Comparison of ENCODE assay signal across 7 mouse cellular contexts in genomic region chr13:89739696-89740242, GRCm38 (mm10). TPM values are rescaled to one million over a fixed set of nuclear protein-coding genes. Genes with fewer than 3 reads are reported as not detected.
DNase-seq lines count a peak whose midpoint lies in the region; ATAC-seq lines count a peak whose summit lies in the region.

No protein-coding gene starts in this region.

- H3K36me3 ChIP-seq in lung, embryonic 15.5 days, result no peaks in the 10 kb centered on the region
- peaks cover 16% of the 10 kb centered on the region for H3K36me3 ChIP-seq in embryonic facial prominence, embryonic 10.5 days (replicated peaks)
- no peaks in the 10 kb centered on the region for H3K36me3 ChIP-seq in hindbrain, embryonic 15.5 days
- no peaks in the 10 kb centered on the region for H3K36me3 ChIP-seq in midbrain, embryonic 12.5 days

- H3K4me1 ChIP-seq in lung, embryonic 15.5 days, result peaks cover 23% of the 10 kb centered on the region
- peaks cover 36% of the 10 kb centered on the region for H3K4me1 ChIP-seq in embryonic facial prominence, embryonic 10.5 days
- H3K4me1 ChIP-seq in hindbrain, embryonic 15.5 days (replicated peaks), result peaks cover 24% of the 10 kb centered on the region
- peaks cover 13% of the 10 kb centered on the region for H3K4me1 ChIP-seq in midbrain, embryonic 12.5 days

- peak overlapping the region; percentile 61 for H3K4me3 ChIP-seq in lung, embryonic 15.5 days
- H3K4me3 ChIP-seq in embryonic facial prominence, embryonic 10.5 days, result peak overlapping the region; percentile 80
- H3K4me3 ChIP-seq in hindbrain, embryonic 15.5 days, result peak overlapping the region; percentile 66
- H3K4me3 ChIP-seq in midbrain, embryonic 12.5 days, result peak overlapping the region; percentile 59

- peak overlapping the region; percentile 84 for H3K4me2 ChIP-seq in lung, embryonic 15.5 days
- H3K4me2 ChIP-seq in hindbrain, embryonic 15.5 days, result peak overlapping the region; percentile 87
- H3K4me2 ChIP-seq in midbrain, embryonic 12.5 days (replicated peaks), result peak overlapping the region; percentile 83

- no peak for DNase-seq in lung, adult 18-20 months
- DNase-seq in embryonic facial prominence, embryonic 10.5 days (ENCODE audit: low spot score), result no peak
- no peak for DNase-seq in ovary, postnatal 10 days (ENCODE audit: low spot score)
- no peak for DNase-seq in right cerebral cortex, postnatal 4 days

- H3K27ac ChIP-seq in lung, embryonic 15.5 days, result peak overlapping the region; percentile 94
- peak overlapping the region; percentile 96 for H3K27ac ChIP-seq in embryonic facial prominence, embryonic 10.5 days (replicated peaks)
- peak overlapping the region; percentile 85 for H3K27ac ChIP-seq in hindbrain, embryonic 15.5 days (replicated peaks)
- H3K27ac ChIP-seq in midbrain, embryonic 12.5 days (replicated peaks), result peak overlapping the region; percentile 82

- peak overlapping the region; percentile 64 for H3K9ac ChIP-seq in lung, embryonic 15.5 days
- H3K9ac ChIP-seq in hindbrain, embryonic 15.5 days, result peak overlapping the region; percentile 58
- peak overlapping the region; percentile 71 for H3K9ac ChIP-seq in midbrain, embryonic 12.5 days (replicated peaks)

- WGBS in lung, embryonic 15.5 days, result under 1% methylated on average over 24 of the region's 24 CpGs
- under 1% methylated on average over 24 of the region's 24 CpGs for WGBS in embryonic facial prominence, embryonic 10.5 days
- WGBS in hindbrain, embryonic 15.5 days, result under 1% methylated on average over 24 of the region's 24 CpGs
- 0% methylated on average over 24 of the region's 24 CpGs for WGBS in midbrain, embryonic 12.5 days

- ATAC-seq in lung, embryonic 15.5 days (ENCODE audit: borderline replicate concordance, extremely low read depth, low FRiP score, low TSS enrichment), result 0 out of 2 replicates have a peak, but pooled peaks have one; percentile 6
- ATAC-seq in hindbrain, embryonic 15.5 days (ENCODE audit: low FRiP score, low read depth), result 0 out of 2 replicates have a peak, but pooled peaks have one; percentile 28
- ATAC-seq in midbrain, embryonic 12.5 days (ENCODE audit: low FRiP score, low read depth), result 0 out of 2 replicates have a peak, but pooled peaks have one; percentile 7

- H3K27me3 ChIP-seq in lung, embryonic 15.5 days, result no peaks in the 10 kb centered on the region
- H3K27me3 ChIP-seq in embryonic facial prominence, embryonic 10.5 days (replicated peaks; ENCODE audit: low read depth, poor library complexity, severe bottlenecking), result no peaks in the 10 kb centered on the region
- H3K27me3 ChIP-seq in hindbrain, embryonic 15.5 days, result no peaks in the 10 kb centered on the region
- peaks cover 8% of the 10 kb centered on the region for H3K27me3 ChIP-seq in midbrain, embryonic 12.5 days

- no peaks in the 10 kb centered on the region for H3K9me3 ChIP-seq in lung, embryonic 15.5 days
- H3K9me3 ChIP-seq in embryonic facial prominence, embryonic 10.5 days, result no peaks in the 10 kb centered on the region
- no peaks in the 10 kb centered on the region for H3K9me3 ChIP-seq in hindbrain, embryonic 15.5 days
- no peaks in the 10 kb centered on the region for H3K9me3 ChIP-seq in midbrain, embryonic 12.5 days

RNA-seq across cellular contexts. Expression of gene Vcan, which starts 2.5 kb away (rescaled TPM):
- polyA plus RNA-seq in lung, embryonic 15.5 days (2015; fragmentation: Nextera tagmentation; extraction: Ambion mirVana), result 56.0 and 59.6 TPM in 2 replicates
- 62.9 and 69.5 TPM in 2 replicates for polyA plus RNA-seq in embryonic facial prominence, embryonic 10.5 days (2016; fragmentation: Nextera tagmentation; extraction: Ambion mirVana)
- polyA plus RNA-seq in hindbrain, embryonic 15.5 days (2015; fragmentation: Nextera tagmentation; extraction: Ambion mirVana), result 29.3 and 36.2 TPM in 2 replicates
- 41.6 and 50.4 TPM in 2 replicates for polyA plus RNA-seq in midbrain, embryonic 12.5 days (2016; fragmentation: Nextera tagmentation; extraction: Ambion mirVana)
